In genomic region chr14:40063371-40063770, GRCm38 (mm10) we compare ENCODE assay signal across 33 mouse cellular contexts.
"Had no signal": no experiment of that assay in that cellular context is flagged by ENCODE, and none has a peak within 500 bp of the region (broad histone marks: within the 10 kb centered on the region; RNA-seq: fewer than 3 reads in every experiment).

No protein-coding gene starts in this region.

- H3K4me1 ChIP-seq: heart, embryonic 10.5 days; heart, embryonic 12.5 days; heart, embryonic 13.5 days; heart, embryonic 15.5 days; hindbrain, embryonic 10.5 days; hindbrain, embryonic 12.5 days; hindbrain, embryonic 13.5 days; hindbrain, embryonic 15.5 days; kidney, embryonic 15.5 days had no signal

- H3K4me2 ChIP-seq: heart, embryonic 11.5 days; heart, embryonic 12.5 days; heart, embryonic 13.5 days; heart, embryonic 15.5 days; hindbrain, embryonic 12.5 days; hindbrain, embryonic 13.5 days; hindbrain, embryonic 14.5 days; hindbrain, embryonic 15.5 days; kidney, embryonic 15.5 days had no signal

- H3K9me3 ChIP-seq: heart, embryonic 10.5 days; heart, embryonic 12.5 days; heart, embryonic 13.5 days; heart, embryonic 15.5 days; hindbrain, embryonic 10.5 days; hindbrain, embryonic 12.5 days; hindbrain, embryonic 13.5 days; hindbrain, embryonic 15.5 days; kidney, embryonic 15.5 days had no signal

- ATAC-seq: hindbrain, embryonic 16.5 days; hindbrain, postnatal 0 days; inflammation-experienced regulatory T-cells, adult 6 months had no signal

- DNase-seq: heart, postnatal 10 days; heart, postnatal 14 days; heart, postnatal 36 days; heart, postnatal 4 days; kidney, adult 11 months; kidney, adult 18-20 months; kidney, adult 2 months; kidney, adult 8-10 months; kidney, adult 9 months; kidney, postnatal 10 days; kidney, postnatal 14 days; kidney, postnatal 25 days; kidney, postnatal 36 days; kidney, postnatal 4 days; layer of hippocampus, adult 9-11 months; layer of hippocampus, postnatal 36 days had no signal

- H3K4me3 ChIP-seq: heart, embryonic 10.5 days; heart, embryonic 12.5 days; heart, embryonic 13.5 days; heart, embryonic 15.5 days; hindbrain, embryonic 10.5 days; hindbrain, embryonic 12.5 days; hindbrain, embryonic 13.5 days; hindbrain, embryonic 15.5 days; kidney, embryonic 15.5 days; layer of hippocampus, adult 2 months; left cerebral cortex, adult 2 months had no signal

- H3K27ac ChIP-seq: heart, embryonic 10.5 days; heart, embryonic 13.5 days; heart, embryonic 15.5 days; hindbrain, embryonic 10.5 days; hindbrain, embryonic 12.5 days; hindbrain, embryonic 13.5 days; hindbrain, embryonic 14.5 days; hindbrain, embryonic 15.5 days; hindbrain, postnatal 0 days; kidney, embryonic 15.5 days; kidney, postnatal 0 days; layer of hippocampus, adult 2 months; left cerebral cortex, adult 2 months had no signal

- H3K36me3 ChIP-seq: heart, embryonic 10.5 days; heart, embryonic 12.5 days; heart, embryonic 13.5 days; heart, embryonic 15.5 days; hindbrain, embryonic 10.5 days; hindbrain, embryonic 12.5 days; hindbrain, embryonic 13.5 days; hindbrain, embryonic 15.5 days; kidney, embryonic 15.5 days had no signal

- H3K27me3 ChIP-seq: heart, embryonic 12.5 days; heart, embryonic 13.5 days; heart, embryonic 15.5 days; hindbrain, embryonic 12.5 days; hindbrain, embryonic 13.5 days; hindbrain, embryonic 15.5 days; kidney, embryonic 15.5 days had no signal

- H3K9ac ChIP-seq: heart, embryonic 12.5 days; heart, embryonic 13.5 days; heart, embryonic 15.5 days; hindbrain, embryonic 12.5 days; hindbrain, embryonic 13.5 days; hindbrain, embryonic 14.5 days; hindbrain, embryonic 15.5 days; kidney, embryonic 15.5 days had no signal
